Mouse (Mus musculus) ovary, adult 18-20 months (tissue): ENCODE measurements around the gene Mroh9.

ENCODE experiments used
- DNase-seq: peaks from one replicate; pipeline ENCODE4 v3.0.0; 2022; ENCODE audit warnings: low spot score, mixed read lengths

The Mroh9 gene

DNA sequence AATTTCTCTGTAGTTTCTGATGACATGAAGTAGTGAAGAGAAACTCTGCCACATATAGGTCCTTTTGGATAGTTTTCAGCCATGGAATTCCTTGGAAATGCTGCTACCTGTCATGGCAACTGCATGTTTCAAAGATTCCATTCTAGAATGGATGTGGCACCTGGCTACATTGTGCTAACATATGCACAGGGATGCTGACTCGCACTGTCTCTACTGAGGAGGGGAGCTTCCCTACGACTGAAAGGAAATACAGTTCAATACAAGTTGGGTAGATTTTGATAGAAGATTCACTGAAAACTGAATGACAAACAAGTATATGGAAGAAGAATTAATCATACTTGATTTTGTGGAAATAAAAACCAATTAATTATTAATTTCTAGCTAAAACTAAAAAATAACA, at the start of gene Mroh9:
Gene Mroh9 (minus strand): TSS at position 101 of the 400 bp plus-strand sequence.
- DNase-seq = no peak

- no peak for DNase-seq
Observed at GRCm38 (mm10) chr1:163129976-163130375, 44.5 kb upstream of the Mroh9 start.

GRCm38 (mm10) chr1:163129129-163129900, 43.8 kb upstream of the Mroh9 start:
- no peak for DNase-seq

DNA sequence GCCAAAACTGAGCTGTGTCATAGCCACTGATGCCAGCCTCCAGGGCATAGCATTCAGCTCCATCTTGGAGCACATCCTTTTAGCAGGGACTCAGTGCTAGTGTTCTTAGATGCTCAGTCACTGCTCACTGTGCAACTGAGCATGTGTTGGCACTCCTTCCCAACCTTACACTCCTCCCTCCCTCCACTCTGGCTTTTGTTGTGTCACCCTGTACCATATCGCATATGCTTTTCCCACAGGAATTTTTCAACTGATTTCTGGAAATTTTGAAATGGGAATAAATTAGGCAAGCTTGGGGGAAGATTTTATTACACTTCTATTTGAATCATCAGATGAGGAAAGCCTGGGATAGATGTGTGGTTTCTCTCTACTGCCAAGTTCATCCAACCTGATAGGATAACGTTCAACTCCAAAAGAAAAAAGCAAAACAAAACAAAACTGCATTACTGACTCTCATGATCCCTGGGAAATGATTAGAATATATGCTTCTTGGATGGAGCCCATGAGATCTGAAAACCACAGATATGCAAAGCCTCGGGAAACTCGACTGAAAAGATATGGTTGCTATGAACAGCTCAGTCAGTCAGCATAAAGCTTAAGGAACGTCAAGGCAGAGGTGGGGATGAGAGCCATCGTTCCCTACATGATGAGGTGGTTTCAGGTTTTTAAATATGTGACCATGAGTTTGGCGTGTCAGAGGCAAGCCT, 40.9 kb upstream of the Mroh9 start:
- DNase-seq = no peak

DNA sequence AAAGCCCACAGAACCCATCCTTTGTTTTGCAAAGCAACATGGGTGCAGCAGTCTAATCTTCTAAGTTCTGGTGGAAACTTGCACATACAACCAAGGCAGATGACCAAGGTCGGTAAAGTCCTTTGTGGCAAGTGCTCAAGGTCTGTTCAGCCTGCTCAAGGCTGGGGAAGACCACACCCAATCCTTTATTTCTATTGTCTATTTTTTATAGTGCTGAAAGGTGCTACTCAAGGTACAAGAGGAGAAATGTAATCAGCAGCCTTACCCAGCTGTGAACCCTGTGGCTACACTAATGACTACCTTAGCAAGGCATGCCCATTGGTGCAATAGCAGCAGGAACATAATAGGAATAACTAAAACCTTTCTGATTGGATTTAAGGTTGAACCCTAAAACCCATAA, 36.9 kb upstream of the Mroh9 start:
- no peak for DNase-seq

- no peak for DNase-seq
Observed at GRCm38 (mm10) chr1:163113461-163114174, 28.1 kb upstream of the Mroh9 start.

GRCm38 (mm10) chr1:163112482-163113164, 27.2 kb upstream of the Mroh9 start:
- no peak for DNase-seq

DNA sequence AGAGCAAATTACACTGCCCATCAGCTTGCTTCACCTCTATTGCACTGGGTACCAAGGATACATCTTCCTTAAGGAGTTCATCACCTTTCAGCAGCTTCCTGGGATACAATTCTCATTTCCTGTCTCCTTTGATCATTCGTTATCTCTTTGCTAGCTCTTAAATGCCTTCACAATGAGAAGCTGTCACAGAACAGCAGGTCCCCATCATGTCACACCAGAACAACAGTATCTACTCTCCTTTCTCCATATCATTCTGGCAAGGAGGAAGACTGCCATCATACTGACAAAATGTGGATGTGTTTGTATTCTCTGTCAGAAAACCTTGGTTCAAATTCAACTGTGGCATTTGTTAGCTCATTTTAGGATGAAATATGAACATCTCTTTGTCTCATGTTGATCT, 19.5 kb upstream of the Mroh9 start:
- no peak for DNase-seq

DNA sequence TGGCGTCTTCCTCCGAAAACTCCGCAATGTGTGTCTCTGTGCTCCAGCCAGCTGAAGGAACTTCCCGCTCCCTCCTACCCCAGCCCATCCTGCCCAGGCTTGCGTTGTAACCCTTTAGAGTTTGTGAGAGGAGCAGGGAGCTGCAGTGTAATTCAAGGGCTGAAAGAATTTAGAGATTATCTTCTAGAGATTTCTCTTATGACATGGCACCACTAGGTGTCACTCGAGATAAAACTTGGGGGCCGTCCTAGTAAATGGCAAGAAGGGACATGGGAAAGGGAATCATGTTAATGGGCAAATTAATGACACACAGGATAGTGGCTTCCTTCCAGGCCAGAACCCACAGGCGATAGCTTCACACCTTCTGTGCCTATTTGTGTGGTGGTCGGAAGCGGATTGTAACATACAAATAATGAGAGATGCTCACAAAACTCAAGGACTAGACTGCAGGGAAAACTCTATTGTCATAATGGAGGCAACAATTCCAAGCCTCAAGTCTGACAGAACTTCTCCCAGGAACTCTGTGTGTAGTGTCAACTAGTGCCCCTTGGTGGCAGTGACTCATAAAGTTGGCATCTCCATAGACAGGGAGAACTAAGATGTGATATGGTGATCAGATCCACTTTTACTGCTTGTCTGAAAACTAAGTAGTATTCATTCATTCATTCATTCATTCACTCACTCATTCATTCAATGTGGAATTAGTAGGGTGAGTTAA, 6.1 kb upstream of the Mroh9 start:
- no peak for DNase-seq

- no peak for DNase-seq
Observed at GRCm38 (mm10) chr1:163070502-163070901, 15.0 kb downstream of the Mroh9 start.

DNA sequence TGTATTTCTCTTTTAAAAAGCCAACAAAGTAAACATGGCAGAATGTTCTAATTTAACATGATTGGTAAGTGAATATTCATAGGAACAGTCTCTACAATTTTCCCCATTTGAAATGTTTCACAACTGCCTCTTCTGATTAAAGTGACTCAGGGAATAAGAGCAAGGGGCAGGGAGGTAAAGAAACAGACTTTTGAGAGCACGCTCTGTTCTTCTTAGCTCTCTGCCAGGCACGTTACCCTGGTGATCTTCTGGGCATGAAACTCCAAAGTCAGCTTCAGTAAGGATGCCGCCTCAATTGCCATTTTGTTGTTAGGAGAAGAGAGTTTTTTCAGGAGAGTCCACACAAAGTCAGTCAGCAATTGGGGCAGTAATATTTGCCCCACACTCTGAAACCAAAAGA, 25.1 kb downstream of the Mroh9 start:
- no peak for DNase-seq

- no peak for DNase-seq
Observed at GRCm38 (mm10) chr1:163057363-163057762, 28.1 kb downstream of the Mroh9 start.

DNA sequence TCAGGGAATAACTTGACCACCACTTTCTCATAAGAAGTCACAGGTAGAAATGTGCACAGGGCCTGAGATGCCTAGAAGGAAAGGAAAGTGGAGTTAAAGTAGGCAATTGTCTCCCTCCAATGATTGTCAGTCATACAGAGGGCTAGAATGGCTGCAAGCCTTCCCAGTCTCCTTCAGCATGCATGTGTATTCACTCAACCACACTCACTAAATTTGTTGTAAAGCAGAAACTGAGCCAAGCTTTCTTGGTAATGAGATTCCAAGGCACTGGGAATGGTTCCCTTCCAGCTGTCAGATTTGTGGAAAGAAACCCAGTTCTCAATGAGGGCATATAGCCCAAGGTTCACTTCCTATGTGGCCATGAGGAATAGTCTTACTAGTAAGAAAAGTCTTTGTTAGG, 29.8 kb downstream of the Mroh9 start:
- no peak for DNase-seq

DNA sequence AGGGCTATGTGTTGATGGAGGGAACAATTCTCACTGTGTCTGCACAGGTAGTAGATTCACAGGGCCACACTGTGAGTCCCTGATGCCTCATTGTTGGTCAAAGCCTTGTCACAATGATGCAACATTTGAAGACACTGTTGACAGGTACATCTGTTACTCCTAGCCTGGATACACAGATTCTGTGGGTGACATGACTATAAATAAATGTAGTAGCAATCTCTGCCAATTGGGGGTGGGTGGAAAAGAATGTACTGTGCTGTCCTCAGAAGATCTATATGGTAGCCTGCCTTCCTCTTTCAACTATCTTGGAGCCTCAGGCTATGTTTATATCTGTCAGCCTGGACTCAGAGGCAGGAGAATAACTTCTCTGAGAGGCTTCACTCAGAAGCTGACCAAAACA, 62.4 kb downstream of the Mroh9 start:
- DNase-seq = no peak

DNA sequence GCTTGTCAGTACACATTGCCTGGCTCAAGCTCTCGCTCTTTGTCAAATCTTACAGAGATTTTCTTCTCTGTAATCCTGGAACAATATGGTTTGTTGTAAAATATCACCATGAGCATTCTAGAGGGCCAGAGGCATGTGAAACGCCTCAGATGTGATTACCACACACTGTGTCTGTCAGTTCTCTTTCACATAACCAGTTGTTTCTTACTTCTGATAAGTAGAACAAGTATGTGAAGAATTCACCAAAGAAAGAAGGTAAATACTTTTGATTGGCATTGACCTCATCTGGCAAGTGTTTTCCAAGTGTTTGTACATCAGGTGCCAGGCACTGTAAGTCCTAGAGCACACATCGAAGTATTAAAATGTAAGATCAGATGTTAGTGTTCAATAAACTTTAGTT, 76.2 kb downstream of the Mroh9 start:
- DNase-seq = no peak

DNA sequence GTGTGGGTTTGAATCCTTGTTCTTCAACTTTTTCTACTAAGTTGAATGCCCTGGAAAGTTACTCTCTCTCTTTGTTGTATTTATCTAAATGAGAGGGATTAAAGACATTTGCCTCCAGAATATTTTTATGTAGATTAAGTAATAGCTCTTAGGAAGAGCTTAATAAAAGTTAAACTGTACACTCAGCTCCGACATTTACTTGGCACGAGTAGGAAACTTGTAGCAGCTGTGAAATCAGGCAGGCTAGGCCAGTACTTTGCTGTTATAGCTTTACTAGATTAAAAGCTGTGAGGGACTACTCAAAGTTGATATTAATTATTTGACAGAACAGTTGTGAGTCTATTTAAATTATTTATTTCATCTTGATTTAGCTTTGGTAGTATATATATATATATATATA, 82.0 kb downstream of the Mroh9 start:
- DNase-seq = no peak

DNA sequence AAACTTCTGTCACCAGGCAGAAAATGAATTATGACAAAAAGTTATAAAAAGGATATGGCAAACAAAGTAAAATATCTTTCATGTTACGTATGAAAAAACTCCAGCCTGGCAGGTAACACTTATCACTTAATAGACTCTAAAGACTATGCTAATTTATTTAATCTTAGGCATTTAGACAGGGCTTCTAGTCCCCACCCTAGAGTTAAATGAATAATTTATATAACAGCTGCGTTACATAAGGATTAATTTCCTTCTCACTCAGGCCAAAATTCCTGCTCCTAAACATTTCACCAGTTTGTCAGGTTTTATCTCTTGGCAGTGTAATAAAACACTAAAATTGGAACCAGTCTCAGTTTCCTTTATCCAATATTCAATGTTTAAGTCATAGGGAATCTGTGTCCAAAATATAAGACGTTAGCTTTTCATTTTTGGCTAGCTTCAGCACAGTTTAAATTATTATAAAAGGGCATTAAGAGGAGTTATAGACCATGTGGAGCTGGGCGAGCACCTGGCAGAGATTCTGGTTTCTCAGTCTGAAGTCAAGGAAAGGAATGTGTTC, 84.1 kb downstream of the Mroh9 start:
- DNase-seq = no peak

- DNase-seq = no peak
Observed at GRCm38 (mm10) chr1:162987546-162987945, 97.9 kb downstream of the Mroh9 start.

DNA sequence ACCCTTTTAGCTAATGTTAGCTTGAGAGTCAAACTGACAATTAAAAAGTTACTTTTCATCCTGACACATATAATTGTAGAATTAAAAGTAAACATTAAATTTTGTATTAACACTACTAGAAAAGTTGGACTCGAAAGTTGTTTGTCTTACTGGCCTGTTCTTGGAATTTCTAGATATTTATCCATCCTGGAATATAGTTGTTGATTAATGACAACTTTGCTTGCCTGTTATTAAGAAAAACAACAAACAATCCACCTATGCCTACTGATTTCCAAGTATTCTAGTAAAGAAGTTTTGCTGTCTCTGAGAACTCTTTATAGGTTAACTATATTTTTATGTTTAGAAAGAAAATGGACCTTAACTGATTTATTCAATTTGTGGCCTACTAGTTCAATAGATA, 98.7 kb downstream of the Mroh9 start:
- DNase-seq = no peak

DNA sequence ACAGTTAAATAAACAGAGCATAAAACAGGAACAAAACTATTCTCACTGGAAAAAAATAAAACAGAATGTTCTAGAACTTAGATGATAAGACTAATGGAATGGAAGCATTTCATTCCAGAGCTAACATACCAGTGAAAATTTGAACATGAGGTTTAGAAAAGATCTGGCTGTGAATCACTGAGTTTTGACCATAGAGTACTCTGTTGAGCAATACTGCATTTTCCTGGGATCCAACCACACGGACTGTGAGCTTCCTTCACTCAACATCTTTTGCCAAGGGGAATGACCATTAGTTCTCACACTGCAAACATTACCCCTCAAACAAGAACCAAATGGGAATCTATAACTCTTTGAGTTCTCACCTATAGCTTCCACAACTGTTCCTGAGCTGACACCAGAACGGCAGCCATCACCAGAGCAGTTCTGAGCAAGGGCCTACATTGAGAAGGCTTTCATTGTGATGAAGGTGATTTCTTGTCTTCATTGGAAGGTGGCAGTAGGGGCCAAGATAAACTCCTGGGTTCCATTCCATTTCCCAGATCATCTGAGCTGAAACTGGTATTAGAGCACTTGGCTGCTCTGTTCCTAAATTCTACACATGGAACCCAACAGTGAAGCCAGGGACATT, 99.2 kb downstream of the Mroh9 start:
- no peak for DNase-seq

DNA sequence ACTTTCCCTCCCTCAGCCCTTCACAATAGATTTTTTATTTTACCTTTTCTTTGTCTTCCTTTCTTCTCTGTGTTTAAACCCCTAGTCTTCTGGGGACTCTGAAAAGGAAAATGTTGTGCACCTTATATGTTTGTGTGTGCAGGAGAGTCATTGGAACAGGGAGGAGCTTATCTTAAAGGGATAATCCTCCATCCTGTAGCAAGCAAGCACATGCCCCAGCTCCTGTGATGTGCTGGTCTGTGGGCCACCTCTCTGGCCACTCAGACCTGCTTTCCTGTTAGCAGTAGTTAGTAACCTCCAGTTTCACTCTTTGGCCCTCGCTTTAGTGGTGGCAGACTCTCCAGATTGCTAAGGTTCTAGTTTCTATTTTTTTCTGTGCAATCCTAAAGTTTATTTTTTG, 101.0 kb downstream of the Mroh9 start, which contains the start of gene Fmo3:
Gene Fmo3 (minus strand): TSS at position 101 of the 400 bp plus-strand sequence.
- no peak for DNase-seq
